Mouse (Mus musculus) gastrocnemius, postnatal 14 days (tissue): ENCODE results near the gene Nat10. TPM values are rescaled to one million over a fixed set of nuclear protein-coding genes. Genes with fewer than 3 reads are reported as not detected.

Experiments used
- DNase-seq: peaks from one replicate; pipeline ENCODE4 v3.0.0; 2021; ENCODE audit warnings: mixed read lengths
- intact Hi-C: fragments of 180-260 bp; cut with DNase I; formaldehyde crosslinking; loops from one replicate; pipeline ENCODE4 v1.15.1; 2025; ENCODE audit warnings: low total_unique reads
- long read RNA-seq, 2 experiments: library from polyadenylated mRNA; stranded (forward); transcript quantifications; one replicate each; pipeline ENCODE4 v2.0.0; 2021
- total RNA-seq, 2 experiments: library from RNA; stranded (reverse); gene quantifications; 2 replicates each; pipeline ENCODE4 v1.2.3; 2021

The Nat10 gene
- 10 to 100 TPM; 15.0 to 18.6 TPM for total RNA-seq
- long read RNA-seq, experiment 1, transcript Nat10-201 (29 exons, 3,879 nt), result major isoform, 13 of 15 reads
- long read RNA-seq, experiment 1, partial matches to known transcripts, result 2 of 15 reads
- long read RNA-seq, experiment 1, other reads (novel, unspliced or antisense), result 0 of 15 reads
- long read RNA-seq, experiment 2, transcript Nat10-201 (29 exons, 3,879 nt), result major isoform, 15 of 22 reads
- long read RNA-seq, experiment 2, partial matches to known transcripts, result 3 of 22 reads
- long read RNA-seq, experiment 2, other reads (novel, unspliced or antisense), result 4 of 22 reads

DNA sequence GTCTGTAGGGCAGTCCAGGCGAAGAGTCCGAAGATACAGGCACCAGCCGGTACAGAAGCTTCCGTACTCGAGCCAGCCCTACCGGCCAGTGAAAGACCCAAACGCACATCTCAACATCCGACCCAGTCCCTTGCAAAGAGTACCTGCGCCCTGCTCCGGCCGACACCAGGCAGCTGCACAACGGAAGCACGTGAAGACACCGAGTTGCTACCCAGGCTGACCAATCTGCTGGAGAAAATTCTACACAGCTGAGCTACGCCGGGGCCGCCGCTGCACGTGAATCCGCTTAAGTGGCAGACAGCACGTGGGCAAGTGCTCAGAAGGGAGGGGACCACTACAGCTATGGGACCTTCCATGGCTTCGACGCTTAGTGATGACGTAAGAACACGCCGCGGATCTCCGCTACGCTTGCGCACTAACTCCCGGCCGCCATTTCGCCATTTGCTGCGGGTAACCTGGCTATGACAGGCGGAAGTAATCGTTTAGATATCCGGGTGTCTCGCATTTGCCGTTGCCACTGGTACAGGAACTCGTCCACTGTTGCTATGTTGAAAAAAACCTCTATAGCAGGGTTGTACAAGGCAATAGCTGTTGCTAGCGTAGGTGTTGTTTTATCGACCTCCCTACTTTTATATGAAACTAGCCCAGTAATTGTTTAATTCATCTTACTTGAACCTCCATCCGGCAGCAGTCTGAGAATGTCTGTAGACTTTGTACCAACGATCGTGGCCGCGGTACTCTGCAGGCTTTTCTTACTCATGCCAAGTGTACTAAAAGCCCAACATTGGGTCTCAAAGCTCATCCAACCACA lies at the start of gene Nat10:
Gene Nat10 (minus strand): TSS at position 365 of the 811 bp plus-strand sequence.
- intact Hi-C loops, result no loop called here
- DNase-seq, result peak; percentile 97

DNA sequence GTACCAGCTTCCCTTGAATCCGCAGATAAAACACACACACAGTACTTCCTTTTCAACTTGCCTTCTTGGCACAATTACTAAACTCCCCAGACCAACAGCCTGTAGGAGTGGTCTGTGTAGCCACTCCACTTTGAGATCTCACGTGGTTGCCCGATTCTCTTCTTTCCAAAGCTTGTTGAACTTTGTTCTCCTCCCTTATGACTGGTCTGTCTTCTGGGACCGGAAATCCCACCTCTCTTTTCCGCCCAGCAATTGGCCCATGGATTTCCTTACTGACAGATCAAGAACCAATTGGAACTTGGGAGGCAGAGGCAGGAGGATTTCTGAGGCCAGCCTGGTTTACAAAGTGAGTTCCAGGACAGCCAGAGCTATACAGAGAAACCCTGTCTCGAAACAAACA lies 49.3 kb upstream of the Nat10 start:
- intact Hi-C loops, result no loop called here

GRCm38 (mm10) chr2:103808466-103808865 lies 47.4 kb upstream of the Nat10 start:
- no peak for DNase-seq
- intact Hi-C loops, result no loop called here

More for the DNA sequence above, 49.3 kb upstream of the Nat10 start:
- no peak for DNase-seq

- intact Hi-C loops, result no loop called here
- no peak for DNase-seq
Measured at GRCm38 (mm10) chr2:103803770-103804530, 42.9 kb upstream of the Nat10 start.

- intact Hi-C loops, result no loop called here
- DNase-seq, result no peak
Measured at GRCm38 (mm10) chr2:103802422-103802821, 41.4 kb upstream of the Nat10 start.

- peak; percentile 94 for DNase-seq
- intact Hi-C loops, result no loop called here
Measured at GRCm38 (mm10) chr2:103797491-103798009, 36.5 kb upstream of the Nat10 start, which contains the start of gene Caprin1. Gene Caprin1, minus strand, starts transcription at chr2:103797649.

GRCm38 (mm10) chr2:103796861-103797466 lies 35.9 kb upstream of the Nat10 start:
- DNase-seq, result peak; percentile 82
- intact Hi-C loops, result no loop called here

DNA sequence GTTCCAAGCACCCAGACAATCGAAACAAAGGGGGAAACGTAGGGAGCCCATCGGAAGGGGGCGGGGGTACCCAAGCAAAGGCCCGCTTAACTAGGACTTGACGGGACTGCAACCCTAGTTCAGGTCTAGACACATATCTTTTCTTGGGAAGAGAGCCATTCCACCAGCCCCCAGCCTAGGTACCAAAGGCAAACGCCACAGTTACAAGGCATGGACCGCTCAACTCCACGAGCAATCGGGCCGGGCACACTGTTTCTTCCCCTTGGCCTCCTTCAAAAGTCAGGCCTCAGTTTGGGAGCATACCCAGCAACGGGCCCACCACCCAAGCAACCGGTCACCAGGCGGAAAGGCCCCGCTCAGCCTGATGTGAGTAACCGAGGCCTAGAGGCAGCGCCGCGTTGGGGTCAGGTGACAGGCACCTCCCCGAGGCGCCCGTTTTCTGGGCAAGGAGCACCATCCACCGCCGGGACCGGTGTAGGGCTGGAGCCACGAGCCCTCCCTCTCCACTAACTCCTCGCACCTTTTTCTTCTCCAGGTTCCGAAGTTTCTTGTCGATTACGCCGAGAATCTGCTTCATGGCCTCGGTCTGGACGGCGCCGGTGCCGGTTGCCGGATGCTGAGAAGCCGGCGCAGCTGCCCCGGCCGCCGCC lies 35.3 kb upstream of the Nat10 start:
- intact Hi-C loops, result no loop called here
- DNase-seq, result peak; percentile 55

DNA sequence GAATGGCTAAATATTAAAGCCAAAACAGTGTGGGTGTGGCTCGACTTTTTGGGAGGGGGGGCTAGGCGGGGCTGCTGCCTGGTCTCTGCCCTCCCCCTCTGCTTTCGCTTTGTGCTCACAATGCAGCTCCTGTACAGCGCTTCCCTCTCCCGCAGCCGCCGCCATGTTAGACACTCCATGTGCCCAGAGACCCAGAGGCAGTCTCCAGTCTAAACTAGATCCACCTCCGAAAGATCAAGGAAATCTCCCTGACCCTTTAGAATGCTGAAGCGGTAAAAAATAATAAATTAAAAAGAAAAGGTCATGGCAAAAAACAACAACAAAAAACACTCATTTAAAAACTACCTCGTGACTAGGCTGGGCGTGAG lies 34.8 kb upstream of the Nat10 start:
- peak; percentile 62 for DNase-seq
- intact Hi-C loops, result no loop called here

- intact Hi-C loops, result no loop called here
- no peak for DNase-seq
Measured at GRCm38 (mm10) chr2:103792009-103792408, 30.9 kb upstream of the Nat10 start.

GRCm38 (mm10) chr2:103785735-103786134 lies 24.7 kb upstream of the Nat10 start:
- DNase-seq, result no peak
- intact Hi-C loops, result no loop called here

GRCm38 (mm10) chr2:103784621-103785020 lies 23.6 kb upstream of the Nat10 start:
- DNase-seq, result no peak
- intact Hi-C loops, result no loop called here

DNA sequence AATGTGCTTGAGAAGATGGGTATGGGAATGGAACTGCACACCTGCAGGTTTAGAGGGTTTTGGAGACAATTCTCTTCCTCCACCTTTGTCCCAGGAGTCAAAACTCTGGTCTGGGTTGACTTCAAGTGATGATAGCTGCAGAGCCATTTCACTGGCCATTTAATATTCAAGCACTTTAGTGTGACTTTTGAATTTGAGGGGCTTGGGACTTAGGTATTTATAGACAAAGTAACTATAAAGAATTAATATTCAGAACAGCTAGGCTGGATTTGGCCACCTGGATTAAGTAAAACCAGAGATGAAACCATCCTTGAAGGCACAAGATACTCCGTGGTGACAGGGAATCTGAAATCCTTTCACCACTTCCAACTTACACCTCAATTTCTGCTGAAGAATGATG lies 1.4 kb upstream of the Nat10 start:
- intact Hi-C loops, result no loop called here
- DNase-seq, result no peak

GRCm38 (mm10) chr2:103761993-103762392 lies 923 bp upstream of the Nat10 start:
- intact Hi-C loops, result no loop called here
- no peak for DNase-seq

DNA sequence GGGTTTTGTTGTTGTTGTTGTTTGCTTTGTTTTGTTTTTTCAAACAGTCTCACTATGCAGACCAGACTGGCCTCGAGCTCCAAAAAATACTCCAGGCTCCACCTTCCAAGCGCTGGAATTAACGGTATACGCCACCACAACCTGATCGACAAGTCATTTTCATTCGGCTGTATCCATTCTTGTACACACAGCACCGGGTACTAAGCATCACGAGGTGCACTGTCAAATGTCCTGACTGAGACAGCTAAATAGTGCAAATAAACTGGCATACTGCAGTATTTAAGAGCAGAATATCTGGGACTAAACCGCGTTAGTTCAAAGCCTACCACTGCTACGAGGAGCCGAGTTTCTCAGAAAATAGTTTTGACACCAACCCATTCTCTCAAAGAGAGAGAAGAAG lies 649 bp downstream of the Nat10 start:
- intact Hi-C loops, result no loop called here
- no peak for DNase-seq

DNA sequence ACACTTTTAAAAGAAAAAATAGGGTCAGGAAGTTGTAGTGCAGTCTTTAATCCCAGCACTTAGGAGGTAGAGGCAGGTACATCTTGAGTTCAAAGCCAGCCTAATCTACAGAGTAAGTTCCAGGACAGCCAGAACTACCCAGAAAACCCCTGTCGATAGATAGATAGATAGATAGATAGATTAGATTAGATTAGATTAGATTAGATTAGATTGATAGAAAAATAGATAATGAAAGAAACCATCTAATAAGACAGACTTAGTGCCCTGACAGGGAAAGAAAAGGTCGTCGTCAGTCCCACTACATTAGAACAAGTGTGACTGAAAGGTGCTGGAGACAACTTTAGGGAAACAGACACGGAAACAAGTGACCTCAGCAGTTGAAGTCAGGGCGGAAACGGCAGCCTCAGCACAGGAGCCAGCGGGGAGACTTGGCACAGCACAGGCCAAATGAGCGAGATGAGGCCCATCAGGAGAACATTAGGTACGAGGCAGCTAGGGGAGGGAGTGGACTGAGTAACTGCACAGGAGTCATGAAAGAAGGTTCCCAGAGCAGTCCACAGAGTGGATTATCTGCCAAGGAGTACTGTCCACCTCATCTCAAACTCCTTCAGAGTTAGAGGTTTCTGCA lies 5.5 kb downstream of the Nat10 start:
- intact Hi-C loops, result no loop called here
- DNase-seq, result no peak

- intact Hi-C loops, result no loop called here
- no peak for DNase-seq
Measured at GRCm38 (mm10) chr2:103754614-103755013, 6.5 kb downstream of the Nat10 start.

DNA sequence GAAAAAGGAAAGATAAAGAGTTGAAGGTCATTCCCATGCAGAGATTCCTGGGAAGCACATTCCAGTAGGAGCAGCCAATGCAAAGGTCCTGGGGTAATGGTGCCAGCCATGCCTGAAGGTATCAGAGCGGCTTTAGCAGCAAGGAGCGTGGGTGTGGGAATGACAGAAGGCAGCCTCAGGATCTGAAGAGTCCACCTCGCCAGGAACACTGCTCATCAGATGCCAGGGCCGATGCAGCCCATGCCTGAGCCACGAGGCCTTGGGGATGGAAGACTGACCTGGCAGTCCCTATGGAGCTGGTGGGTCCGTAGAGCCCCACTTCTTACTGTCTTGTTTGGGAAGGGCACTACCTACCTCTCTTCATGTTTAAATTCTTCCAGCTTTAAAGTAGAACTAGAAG lies 9.3 kb downstream of the Nat10 start:
- intact Hi-C loops, result no loop called here

GRCm38 (mm10) chr2:103749091-103749490 lies 12.0 kb downstream of the Nat10 start:
- intact Hi-C loops, result no loop called here

More for the DNA sequence above, 9.3 kb downstream of the Nat10 start:
- no peak for DNase-seq

More at GRCm38 (mm10) chr2:103749091-103749490, 12.0 kb downstream of the Nat10 start:
- DNase-seq, result no peak
